9 mouse cellular contexts compared by ENCODE assay signal in the genomic region with DNA sequence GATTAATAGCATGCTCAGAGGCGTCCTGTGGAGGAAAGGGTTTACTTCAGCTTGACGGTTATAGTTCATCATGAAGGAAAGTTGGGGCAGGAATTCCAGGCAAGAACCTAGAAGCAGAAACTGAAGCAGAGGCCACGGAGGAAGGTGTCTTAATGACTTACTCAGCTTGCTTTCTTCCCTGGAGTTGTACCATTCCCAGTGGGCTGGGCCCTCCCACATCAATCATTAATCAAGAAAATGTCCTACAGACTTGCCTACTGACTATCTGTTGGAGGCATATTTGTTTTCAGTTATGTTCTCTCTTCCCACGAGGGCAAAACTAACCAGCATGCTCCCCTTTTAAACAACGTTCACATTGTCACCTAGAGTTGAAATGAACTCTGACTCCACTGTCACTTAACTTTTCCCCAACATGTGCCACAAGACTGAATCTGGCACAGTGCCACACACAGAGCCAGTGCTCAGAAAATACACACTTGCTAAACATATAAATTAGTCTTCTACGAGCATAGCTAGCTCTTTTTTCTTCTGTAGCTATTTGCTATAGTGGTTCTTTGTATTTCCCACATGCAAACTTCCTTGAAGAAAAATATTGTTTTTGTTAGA. TPM values are rescaled to one million over a fixed set of nuclear protein-coding genes. Genes with fewer than 3 reads are reported as not detected.
A peak's percentile ranks its signal among the peaks of the same experiment; 100 is the strongest.
DNase-seq lines count a peak whose midpoint lies in the region; ATAC-seq and TF ChIP-seq lines count a peak whose summit lies in the region.
"Had no signal": no experiment of that assay in that cellular context is flagged by ENCODE, and none has a peak within 500 bp of the region (broad histone marks: within the 10 kb centered on the region; RNA-seq: fewer than 3 reads in every experiment).

No protein-coding gene starts in this region.

- no peaks in the 10 kb centered on the region for H3K27me3 ChIP-seq in lung, embryonic 15.5 days
- H3K27me3 ChIP-seq in embryonic facial prominence, embryonic 13.5 days = no peaks in the 10 kb centered on the region
- H3K27me3 ChIP-seq in neural tube, embryonic 13.5 days = no peaks in the 10 kb centered on the region
- no peaks in the 10 kb centered on the region for H3K27me3 ChIP-seq in thymus, adult 2 months (ENCODE audit: control insufficient read depth, insufficient read depth, low read length)
- H3K27me3 ChIP-seq: forebrain, embryonic 13.5 days had no signal

- H3K27ac ChIP-seq in lung, embryonic 15.5 days = no peak overlapping the region
- H3K27ac ChIP-seq in embryonic facial prominence, embryonic 13.5 days = no peak overlapping the region
- H3K27ac ChIP-seq in neural tube, embryonic 13.5 days (replicated peaks) = no peak overlapping the region
- H3K27ac ChIP-seq in thymus, adult 2 months (ENCODE audit: control insufficient read depth, insufficient read depth, low read length) = no peak overlapping the region
- H3K27ac ChIP-seq: forebrain, embryonic 13.5 days had no signal

- peak overlapping the region; percentile 67 for H3K4me2 ChIP-seq in lung, embryonic 15.5 days
- H3K4me2 ChIP-seq in embryonic facial prominence, embryonic 13.5 days = peak overlapping the region; percentile 75
- peak overlapping the region; percentile 79 for H3K4me2 ChIP-seq in neural tube, embryonic 13.5 days

- TF ChIP-seq POLR2A in thymus, adult 2 months (IDR thresholded peaks at IDR 0.05; ENCODE audit: control insufficient read depth, extremely low read depth, insufficient read depth, low read length, poor library complexity) = no peak

- 43% methylated on average over 6 of the region's 6 CpGs for WGBS in lung, embryonic 15.5 days
- WGBS in embryonic facial prominence, embryonic 13.5 days = 79% methylated on average over 6 of the region's 6 CpGs
- 71% methylated on average over 6 of the region's 6 CpGs for WGBS in neural tube, embryonic 13.5 days
- WGBS in thymus, adult 2 months = 78% methylated on average over 6 of the region's 6 CpGs

- no peak for DNase-seq in lung, postnatal 4 days
- peak; percentile 28 for DNase-seq in kidney, postnatal 10 days
- DNase-seq in thymus, postnatal 4 days = no peak
- no peak for DNase-seq in thymus, adult 2 months

- no peaks in the 10 kb centered on the region for H3K9me3 ChIP-seq in lung, embryonic 15.5 days
- H3K9me3 ChIP-seq in embryonic facial prominence, embryonic 13.5 days = no peaks in the 10 kb centered on the region
- H3K9me3 ChIP-seq in neural tube, embryonic 13.5 days = no peaks in the 10 kb centered on the region
- H3K9me3 ChIP-seq: forebrain, embryonic 13.5 days had no signal

- H3K4me3 ChIP-seq in lung, embryonic 15.5 days = no peak overlapping the region
- H3K4me3 ChIP-seq in embryonic facial prominence, embryonic 13.5 days = no peak overlapping the region
- H3K4me3 ChIP-seq in neural tube, embryonic 13.5 days = 0 out of 2 replicates have a peak overlapping the region, but pooled peaks have one; percentile 62
- H3K4me3 ChIP-seq in thymus, adult 2 months (ENCODE audit: control insufficient read depth, insufficient read depth, low read length) = no peak overlapping the region

- peaks cover 14% of the 10 kb centered on the region for H3K4me1 ChIP-seq in lung, embryonic 15.5 days
- peaks cover 13% of the 10 kb centered on the region for H3K4me1 ChIP-seq in embryonic facial prominence, embryonic 13.5 days
- H3K4me1 ChIP-seq in neural tube, embryonic 13.5 days (replicated peaks) = peaks cover 15% of the 10 kb centered on the region
- H3K4me1 ChIP-seq in thymus, adult 2 months (replicated peaks; ENCODE audit: control insufficient read depth, insufficient read depth, low read length) = no peaks in the 10 kb centered on the region

- ATAC-seq in lung, embryonic 15.5 days (ENCODE audit: borderline replicate concordance, extremely low read depth, low FRiP score, low TSS enrichment) = no peak
- ATAC-seq in embryonic facial prominence, embryonic 13.5 days (ENCODE audit: insufficient number of reproducible peaks, insufficient read depth, low FRiP score, low TSS enrichment, low read depth) = no peak
- ATAC-seq in neural tube, embryonic 13.5 days (ENCODE audit: low read depth) = no peak
- ATAC-seq in megakaryocyte progenitor cell, adult 5-6 weeks (replicated peaks; ENCODE audit: poor library complexity) = no peak
- ATAC-seq: forebrain, embryonic 13.5 days had no signal

- TF ChIP-seq CTCF in thymus, adult 2 months (IDR thresholded peaks at IDR 0.05; ENCODE audit: borderline replicate concordance, control insufficient read depth, extremely low read depth, insufficient read depth, low read length, poor library complexity) = no peak

- H3K36me3 ChIP-seq in lung, embryonic 15.5 days = peaks cover 18% of the 10 kb centered on the region
- peaks cover 29% of the 10 kb centered on the region for H3K36me3 ChIP-seq in embryonic facial prominence, embryonic 13.5 days
- peaks cover 27% of the 10 kb centered on the region for H3K36me3 ChIP-seq in neural tube, embryonic 13.5 days
- peaks cover 14% of the 10 kb centered on the region for H3K36me3 ChIP-seq in thymus, adult 2 months (ENCODE audit: control insufficient read depth, insufficient read depth, low read length)

- no peak overlapping the region for H3K9ac ChIP-seq in lung, embryonic 15.5 days
- H3K9ac ChIP-seq in embryonic facial prominence, embryonic 13.5 days = no peak overlapping the region
- no peak overlapping the region for H3K9ac ChIP-seq in neural tube, embryonic 13.5 days

RNA-seq across cellular contexts. Expression of gene Orc5, which starts 1.6 kb away (rescaled TPM):
- 37.1 and 38.4 TPM in 2 replicates for polyA plus RNA-seq in lung, embryonic 15.5 days (2015; fragmentation: Nextera tagmentation; extraction: Ambion mirVana)
- 36.9 and 37.7 TPM in 2 replicates for polyA plus RNA-seq in embryonic facial prominence, embryonic 13.5 days (2015; fragmentation: Nextera tagmentation; extraction: Ambion mirVana)
- polyA plus RNA-seq in neural tube, embryonic 13.5 days (2015; fragmentation: Nextera tagmentation; extraction: Ambion mirVana) = 37.2 and 42.5 TPM in 2 replicates
- 5.3 and 6.1 TPM in 2 replicates for polyA plus RNA-seq in thymus, adult 2 months (2012; rRNA removed)
- 34.9 and 35.3 TPM in 2 replicates for total RNA-seq in megakaryocyte progenitor cell, adult 5-6 weeks (2015)
- 30.3 and 33.4 TPM in 2 replicates for total RNA-seq in megakaryocyte progenitor cell, adult 5-6 weeks (2017)
